Mouse (Mus musculus) T-helper 17 cell (primary cell): ENCODE data around the gene Vwa3b.

Experiments used
- in situ Hi-C, 2 experiments: fragments of 300-600 bp; cut with MboI, MseI; formaldehyde crosslinking; loops; 1 replicate in 1 of 2; 2 replicates in 1 of 2; pipeline ENCODE4 v1.15.1; 2025; ENCODE audit warnings: high pct_unique_total_duplicates in 2 of 2

The Vwa3b gene

DNA sequence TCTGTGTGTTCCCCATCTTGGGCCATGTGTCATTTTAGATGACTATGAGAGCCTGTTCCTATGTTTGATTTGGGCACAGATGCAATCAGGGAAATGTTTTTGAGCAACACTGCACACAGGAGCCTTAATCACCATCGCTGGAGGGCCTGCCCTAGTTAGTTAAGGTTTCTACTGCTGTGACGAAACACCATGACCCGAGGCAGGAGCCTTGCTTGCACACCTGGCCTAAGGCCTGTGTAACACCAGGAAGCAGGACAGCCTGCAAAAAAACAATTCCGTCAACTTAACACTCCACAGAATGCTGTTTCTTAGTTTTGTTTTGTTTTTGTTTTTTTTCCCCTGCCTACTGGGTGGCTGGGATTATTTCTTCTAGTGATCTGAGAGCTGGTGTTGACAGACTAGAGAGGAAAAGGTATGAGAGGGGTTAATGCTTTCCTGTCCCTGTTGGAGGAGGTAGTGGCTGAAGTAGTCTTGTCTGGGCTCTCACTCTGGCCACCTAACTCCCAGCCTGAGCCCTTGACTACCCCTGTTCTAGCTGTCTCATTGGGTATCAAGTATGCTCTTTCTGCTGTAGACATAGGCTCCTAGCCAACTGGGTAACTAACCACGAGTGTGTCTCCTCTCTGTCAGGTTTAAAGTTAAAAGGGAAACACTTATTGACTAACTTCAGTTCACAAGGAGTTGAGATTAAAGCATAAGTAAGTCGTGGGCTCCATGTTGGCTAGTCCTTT is 30.6 kb downstream of the Vwa3b start:
- in situ Hi-C loops = loop anchor here in 1 of 2 experiments (5.0 kb wide), 1 partner anchor 70 kb away; no protein-coding TSS in a partner anchor

DNA sequence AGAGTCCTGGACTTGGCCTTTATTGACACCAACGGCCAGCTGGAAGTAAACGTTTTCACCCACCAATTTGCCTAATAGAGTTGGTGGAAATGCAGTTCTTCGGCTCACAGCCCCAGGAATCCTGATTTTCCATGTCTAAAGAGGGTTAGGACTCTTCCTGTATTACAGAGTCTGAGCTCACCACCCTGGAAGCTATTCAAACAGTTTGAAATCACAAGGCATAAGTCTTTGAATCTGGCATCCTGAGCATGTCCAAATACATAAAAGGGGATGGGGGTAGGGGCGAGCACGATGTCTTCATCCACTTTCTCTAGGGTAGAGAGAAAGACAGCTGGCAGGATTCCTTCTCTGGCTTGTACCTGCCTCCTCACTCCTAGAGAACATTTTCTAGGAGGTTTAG is 34.5 kb downstream of the Vwa3b start:
- in situ Hi-C loops = no loop called here

DNA sequence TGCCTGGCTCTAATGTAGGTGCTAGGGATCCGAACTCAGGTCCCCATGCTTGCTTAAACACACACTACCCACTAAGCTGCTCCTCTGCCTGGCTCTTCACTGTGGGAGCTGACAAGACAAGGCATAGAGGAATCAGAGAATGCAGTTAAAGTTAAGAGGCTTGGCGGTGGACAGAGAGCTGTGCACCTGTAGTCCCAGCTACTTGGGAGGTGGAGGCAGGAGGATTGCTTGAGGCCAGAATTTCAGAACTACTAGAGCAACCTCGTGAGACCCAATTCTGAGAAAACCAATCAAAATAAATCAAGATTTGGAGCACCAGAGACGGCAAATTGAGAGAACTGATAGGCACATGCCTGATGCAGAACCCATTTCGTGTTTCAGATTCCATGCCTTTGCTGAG is 36.7 kb downstream of the Vwa3b start:
- in situ Hi-C loops = no loop called here

DNA sequence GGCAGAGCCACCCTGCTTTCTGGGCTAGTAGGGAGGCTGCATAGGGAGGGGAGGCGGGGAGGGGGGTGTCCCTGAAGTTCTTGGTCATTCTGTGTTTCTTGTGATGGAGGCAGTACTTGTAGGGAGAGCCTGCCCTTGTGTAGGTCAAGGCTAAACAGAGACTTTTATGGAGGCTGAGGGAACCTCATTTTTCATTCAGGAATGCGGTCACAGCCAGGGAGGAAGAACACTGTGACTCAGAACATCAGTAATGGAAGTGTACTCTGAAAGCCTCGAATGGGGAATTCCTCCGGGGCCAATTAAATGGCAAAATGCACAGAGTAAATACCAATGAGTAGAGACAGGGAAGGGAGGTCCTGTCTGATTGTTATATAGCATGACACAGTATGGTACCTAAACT is 37.4 kb downstream of the Vwa3b start:
- in situ Hi-C loops = no loop called here

DNA sequence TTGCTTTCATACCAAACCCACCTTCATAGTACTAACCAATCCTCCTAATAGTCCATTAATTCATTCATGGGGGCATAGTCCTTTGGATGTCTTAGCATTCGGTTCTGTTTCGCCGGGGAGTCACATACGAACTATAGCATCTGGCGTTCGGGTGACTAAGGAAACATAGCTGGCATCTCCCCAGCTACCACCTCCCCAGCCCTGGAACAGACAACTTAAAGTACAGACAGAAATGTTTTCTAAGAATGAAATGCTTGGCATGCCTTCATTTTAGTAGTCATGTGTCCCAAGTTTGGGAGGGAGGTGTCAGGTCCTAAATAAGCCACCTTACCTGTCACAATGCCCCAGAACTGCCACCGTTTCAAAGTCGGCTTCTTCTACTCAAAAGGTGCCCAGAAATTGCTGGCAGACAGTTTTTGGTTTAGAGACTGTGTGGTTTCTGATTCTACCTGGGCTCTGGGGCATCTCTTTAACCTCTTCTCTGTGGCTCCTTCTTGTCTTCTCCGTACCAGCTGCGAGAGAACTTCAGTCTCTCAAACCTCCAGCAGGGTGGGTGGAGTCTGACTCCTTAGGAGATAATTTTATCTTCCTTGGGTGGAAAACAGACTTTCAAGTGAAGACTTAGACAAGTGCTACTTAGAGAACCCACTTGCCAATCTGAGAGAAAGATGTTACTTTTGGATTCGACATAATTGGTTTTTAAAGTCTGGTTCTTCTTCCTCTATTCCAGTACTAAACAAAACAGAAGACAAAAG is 39.4 kb downstream of the Vwa3b start:
- in situ Hi-C loops = no loop called here

DNA sequence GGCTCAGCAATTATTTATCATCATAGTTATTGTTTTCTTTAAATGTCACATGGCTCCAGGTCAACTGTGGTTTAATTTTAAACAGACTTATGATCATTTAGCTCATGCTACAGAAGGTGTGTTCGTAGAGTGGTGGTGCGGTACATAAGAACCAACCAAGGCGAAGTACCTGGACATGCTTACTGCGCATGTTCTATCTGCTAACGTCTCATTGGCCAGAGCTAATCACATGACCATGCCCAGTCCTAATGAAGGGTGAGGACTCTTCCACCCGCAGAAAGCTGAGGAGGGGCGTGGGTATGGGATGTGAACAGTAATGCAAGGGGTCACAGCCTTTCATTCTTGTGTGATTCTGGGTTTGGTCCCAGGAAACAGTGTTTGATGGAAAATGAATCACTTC is 49.4 kb downstream of the Vwa3b start:
- in situ Hi-C loops = no loop called here

DNA sequence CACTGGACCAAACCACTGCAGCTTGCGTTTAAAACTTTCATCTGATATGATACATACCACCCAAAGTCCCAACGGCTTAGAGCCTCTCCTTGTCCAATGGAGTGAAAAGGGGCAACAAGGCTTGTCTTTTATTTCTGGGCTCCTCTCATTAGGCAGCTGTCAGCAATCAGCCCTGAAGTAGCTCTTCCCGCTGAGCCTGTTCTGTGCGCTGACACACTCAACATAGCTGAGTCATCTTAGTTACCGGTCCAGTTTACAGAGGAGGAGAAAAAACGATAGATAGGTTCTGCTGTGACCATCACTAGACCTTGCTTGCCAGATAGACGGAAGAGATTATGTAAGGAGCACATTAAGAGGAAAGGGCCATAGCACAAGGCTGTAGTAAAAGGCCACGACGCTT is 50.9 kb downstream of the Vwa3b start:
- in situ Hi-C loops = no loop called here

DNA sequence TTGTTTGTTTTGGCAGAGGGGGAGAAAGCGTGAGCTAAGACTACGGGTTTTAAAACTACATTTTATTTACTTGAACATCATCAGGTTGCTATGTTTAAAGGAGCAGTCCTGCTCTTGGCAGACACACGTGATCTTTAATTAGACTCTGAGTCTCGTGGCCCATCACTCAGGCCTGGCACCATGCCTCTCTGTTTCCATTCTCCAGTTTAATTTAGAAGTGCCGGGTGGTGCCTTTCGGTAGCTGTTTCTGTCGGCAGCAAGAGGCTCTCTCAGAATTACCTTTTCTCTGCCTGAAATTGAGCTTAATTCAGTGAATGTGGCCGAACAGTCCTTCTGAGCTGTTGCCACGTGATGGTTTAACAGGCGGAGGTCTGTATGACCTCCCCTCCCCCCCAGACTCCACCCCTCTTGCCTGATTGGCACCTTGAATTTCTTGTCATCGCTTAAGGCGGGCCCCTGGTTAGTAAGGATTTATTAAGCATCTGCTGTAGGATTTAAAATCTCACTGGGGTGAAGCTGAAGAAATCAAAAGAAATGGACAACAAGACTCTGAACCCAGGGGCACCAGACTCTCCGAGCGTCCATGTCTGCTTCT is 51.7 kb downstream of the Vwa3b start:
- in situ Hi-C loops = no loop called here

DNA sequence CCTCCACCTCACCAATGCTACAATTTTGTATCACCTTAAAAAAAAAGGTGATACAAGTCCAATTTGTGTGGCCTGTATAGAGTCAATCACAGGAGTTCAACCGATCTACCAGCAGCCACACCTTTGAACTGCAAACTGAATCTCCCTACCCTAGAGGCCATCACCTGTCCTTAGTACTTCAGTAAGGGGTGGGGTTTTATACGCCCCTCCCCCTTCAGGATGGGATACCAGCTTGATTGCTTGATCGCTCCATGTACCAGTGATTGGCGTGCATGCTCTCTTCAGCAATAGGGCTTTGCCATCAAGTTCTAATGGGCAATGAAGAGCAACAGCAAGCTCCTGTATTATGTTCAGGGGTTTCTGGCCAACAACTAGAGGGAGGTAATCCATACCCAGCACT is 54.0 kb downstream of the Vwa3b start:
- in situ Hi-C loops = no loop called here

DNA sequence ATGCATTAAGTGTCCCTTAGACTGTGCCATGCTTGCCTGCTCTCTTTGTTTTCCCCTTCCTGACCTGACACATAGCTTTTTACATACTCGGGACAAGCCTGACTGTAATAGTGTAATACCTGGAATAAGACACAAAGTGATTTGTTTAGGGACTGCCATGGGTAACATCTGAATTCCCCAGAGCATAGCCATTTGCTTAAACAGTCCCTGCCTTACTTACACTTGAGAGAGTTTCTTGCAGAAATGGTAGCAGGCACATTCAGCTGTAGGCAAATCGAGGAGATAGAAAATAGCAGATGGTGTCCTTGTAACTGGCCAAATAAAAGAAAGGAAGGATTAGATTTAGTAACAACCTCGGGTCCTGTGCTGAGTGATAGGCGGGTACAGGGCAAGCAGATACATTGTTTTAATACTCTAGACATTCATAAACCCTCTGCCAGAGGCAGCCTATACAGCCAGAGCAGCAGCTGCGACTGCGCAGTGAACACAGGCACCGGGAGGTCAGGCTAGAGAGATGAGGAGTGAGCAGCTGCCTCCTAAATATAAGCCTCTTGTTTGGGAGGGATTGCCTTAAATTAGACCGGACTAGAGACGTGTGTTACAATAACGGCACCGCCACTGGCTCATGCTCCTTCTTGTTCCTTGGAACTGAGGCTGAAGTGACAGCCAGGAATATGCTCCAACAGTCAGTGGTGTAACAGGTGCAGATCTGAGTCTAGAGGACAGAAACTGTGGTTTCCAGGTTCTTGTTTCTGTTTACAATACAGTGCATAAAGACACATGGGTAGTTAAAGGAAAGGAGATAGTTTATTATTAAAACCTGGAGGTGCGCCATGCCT is 55.2 kb downstream of the Vwa3b start:
- in situ Hi-C loops = no loop called here

DNA sequence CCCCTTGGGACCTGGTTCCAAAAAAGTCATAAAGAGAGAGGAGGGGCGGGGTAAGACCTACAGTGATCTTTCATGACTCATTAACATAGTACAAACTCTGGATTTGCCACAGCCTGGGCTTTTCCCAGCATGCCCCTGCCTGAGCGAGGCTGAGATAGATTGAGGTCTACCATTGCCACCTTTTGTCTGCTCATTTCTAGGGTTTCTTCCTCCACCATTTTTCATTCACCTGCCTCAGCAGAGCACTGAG is 55.7 kb downstream of the Vwa3b start:
- in situ Hi-C loops = no loop called here

DNA sequence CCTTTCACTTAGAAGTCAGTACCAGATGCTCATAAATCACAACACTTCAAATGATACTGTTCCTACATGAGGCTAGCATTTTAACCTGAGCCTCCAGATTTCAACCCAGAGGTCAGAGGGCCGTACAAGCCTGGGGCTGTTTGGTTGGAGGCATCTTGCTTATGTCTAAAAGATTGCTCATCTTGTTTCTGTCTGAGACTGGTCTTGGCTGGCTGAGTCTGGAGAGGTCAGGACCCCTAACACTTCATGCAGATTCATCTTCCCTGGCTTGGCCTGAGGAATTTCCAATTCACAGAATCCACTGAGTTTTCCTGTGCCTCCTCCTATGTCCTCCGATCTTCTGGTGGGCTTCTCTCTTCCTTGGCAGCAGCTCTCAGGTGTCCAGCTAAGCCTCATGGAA is 57.7 kb downstream of the Vwa3b start:
- in situ Hi-C loops = no loop called here

DNA sequence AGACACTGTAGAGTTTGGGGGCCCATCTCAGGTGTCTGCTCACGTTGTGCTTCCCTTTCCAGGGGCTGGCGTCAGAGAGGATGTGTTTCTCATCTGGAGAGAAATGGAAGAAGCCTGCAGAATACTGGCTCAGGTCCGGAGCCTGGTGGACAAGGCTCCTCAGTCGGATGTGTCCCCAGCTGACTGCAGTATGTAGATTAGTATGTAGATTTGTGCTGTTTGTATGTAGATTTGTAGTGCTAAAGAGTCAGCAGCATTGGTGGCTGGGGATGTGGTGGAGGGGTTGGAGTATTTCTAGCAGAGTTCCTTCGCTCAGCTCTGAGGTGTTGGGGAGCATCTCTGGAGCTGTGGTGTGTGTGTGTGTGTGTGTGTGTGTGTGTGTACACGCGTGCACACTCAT is 58.8 kb downstream of the Vwa3b start:
- in situ Hi-C loops = no loop called here

DNA sequence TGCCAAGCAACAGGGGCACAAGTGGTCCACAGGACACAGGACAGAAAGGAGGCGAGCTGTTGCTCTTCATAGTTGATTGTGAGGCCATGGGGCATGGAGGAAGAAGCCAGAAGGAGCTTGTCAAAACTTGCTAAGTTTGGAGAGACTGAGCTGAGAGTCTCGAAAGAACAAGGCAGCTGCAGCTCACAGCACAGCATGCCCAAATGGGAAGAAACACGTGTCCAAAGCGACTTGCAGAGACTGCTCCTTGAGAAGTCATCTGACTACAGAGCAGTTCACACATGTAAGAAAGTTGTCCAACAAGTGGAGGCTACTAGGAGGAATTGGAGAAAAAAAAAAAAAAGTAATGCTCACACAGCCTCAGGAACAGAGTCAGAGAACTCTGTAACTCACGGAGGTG is 62.8 kb downstream of the Vwa3b start:
- in situ Hi-C loops = no loop called here

DNA sequence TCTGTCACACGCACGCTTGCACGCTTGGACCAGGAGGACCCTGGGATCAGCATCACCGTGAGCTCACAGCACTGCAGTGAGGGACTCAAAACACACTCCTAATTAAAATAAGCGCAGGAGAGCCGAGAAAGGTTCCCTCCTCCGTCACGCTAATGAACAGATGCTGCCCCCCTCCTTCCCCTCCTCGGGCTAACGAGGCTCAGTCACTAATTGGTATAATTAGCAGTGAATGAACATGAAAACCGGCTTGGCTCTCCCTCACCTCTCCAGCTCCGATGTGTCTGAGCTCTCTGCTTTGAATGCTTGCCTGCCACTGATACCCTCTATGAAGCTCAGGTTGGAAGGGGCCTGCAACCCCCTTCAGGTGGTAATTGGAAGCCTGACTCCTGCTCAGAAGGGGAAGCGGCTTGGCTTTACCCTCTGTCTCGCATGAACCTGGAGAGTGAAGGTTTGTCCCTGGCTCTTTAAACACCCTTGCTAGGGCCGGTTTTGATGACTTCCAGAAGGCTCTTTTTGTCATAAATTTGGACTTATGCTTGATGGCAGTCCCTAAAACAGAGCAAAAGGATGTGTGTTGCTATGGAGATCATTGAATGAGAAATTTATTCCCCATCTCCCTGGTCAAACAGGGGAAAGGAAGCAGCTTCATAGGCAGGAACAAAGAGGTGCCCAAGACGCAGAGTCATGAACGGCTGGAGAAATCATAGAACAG is 71.1 kb downstream of the Vwa3b start:
- in situ Hi-C loops = no loop called here

DNA sequence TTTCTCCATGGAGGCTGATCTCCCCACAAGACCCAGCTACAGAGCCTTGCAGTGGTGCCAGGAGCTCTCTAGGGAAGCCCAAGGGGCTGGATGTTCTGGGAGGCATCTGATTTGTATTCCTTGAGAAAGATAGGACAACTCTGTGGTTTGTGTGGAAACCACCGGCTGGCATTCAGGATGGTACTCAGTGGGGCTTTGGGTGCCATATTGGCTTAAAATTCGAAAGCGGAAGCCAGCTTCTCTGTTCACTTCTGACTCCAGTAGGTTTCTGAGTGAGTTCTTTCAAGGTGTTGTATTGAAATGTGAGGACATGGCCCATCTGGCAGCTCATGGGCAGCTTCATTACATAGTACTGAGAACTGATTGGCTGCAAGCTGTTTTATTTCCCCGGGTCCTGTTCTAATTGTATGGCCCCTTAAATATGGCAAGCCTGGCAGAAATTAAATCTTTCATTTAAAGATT is 71.7 kb downstream of the Vwa3b start:
- in situ Hi-C loops = no loop called here

DNA sequence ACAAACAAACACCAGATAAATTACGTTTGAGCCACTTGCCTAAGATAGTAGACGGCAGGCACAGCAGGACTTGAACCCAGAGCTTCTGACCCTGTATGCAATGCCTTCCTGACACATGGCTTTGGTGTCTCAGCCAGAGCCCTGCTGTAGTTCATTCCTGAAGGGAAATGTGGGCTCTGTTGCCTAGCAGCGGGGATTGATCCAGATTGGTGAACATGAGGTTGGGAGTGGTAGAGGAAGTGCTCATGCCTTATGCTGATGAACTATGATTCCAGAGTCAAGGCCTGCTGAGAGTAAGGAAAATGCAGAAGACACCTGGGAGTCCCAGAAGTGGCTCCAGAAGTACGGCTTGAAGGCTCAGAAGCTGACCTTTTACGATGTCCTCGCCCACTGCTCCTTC is 74.0 kb downstream of the Vwa3b start:
- in situ Hi-C loops = no loop called here

DNA sequence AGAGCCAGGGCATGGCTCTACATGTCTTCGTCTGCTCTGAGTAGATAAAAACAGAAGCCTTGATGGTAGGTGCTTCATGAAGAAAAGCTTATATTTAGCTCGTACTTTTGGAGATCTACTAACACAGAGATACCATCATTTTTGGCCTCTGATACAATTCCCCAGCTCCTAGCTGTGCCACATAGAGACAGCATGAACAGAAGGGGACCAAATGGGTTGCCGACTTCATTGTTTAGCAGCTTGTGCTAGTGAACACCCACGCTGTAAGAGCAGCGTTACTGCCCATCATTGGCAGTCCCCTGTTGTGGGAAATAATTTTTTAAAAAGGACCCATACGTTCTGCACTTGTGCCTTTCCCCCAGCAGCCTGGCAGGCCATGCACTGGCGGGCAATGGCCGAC is 74.6 kb downstream of the Vwa3b start:
- in situ Hi-C loops = no loop called here

DNA sequence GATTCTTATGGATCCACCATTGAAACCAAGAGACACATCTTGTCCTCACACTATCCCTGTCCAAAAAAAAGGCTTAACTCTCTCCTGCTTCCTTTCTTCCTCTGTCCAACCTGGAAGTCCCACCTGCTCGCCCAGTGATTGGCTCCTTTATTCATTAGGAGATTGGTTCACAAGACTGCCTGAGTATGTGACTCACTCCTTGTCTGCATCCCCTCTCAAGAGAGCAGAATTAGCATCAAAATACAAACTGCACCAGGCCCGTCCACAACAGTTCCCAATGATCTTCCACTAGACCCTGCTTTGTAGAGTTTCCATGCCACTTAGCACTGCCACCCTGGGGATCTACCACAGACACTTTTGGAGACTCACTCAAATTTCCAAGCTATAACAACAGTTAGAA is 75.3 kb downstream of the Vwa3b start:
- in situ Hi-C loops = no loop called here

DNA sequence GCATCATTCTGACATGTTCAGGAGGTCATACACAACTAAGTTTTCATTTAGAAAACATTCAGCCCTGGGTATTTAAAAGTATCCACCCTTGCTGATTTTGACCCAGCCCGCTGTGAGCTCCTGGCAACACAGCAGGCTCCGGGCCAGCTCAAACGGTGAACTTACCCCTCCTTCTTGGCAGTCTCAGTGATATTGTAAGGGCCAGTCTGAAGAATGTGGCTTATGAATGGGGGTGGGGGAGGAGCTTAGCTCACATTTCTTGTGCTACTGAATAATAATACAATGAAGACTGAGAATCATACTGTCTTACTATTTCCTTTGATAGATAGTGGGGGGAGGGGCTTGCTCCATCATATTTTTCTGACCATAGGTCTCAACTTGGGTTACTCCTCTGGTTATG is 78.8 kb downstream of the Vwa3b start:
- in situ Hi-C loops = no loop called here

DNA sequence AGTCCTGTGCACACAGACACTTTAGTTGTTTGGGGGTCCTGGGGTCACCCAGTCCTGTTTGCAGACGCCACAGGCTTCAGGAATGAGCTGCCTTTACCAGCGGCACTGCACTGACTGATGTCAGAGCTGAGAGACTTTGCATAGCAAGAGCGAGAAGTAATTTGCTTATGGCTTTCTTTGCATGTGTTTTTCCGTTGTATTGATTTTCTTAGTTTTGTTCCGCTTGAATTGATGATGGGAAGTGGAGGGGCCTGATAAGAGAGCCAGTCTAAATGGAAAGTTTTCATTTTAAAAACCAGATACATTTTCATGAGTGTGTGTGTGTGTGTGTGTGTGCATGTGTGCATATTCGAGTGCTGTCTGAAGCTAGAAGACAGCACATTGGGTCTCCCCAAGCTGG is 87.4 kb downstream of the Vwa3b start:
- in situ Hi-C loops = loop anchor here in 1 of 2 experiments (10.0 kb wide), 1 partner anchor 1719 kb away; no protein-coding TSS in a partner anchor
